18 mouse cellular contexts compared by ENCODE assay signal in genomic region chr6:55332100-55332772, GRCm38 (mm10). TPM values are rescaled to one million over a fixed set of nuclear protein-coding genes. Genes with fewer than 3 reads are reported as not detected.
DNase-seq lines count a peak whose midpoint lies in the region; ATAC-seq lines count a peak whose summit lies in the region.
"Had no signal": no experiment of that assay in that cellular context is flagged by ENCODE, and none has a peak within 500 bp of the region (broad histone marks: within the 10 kb centered on the region; RNA-seq: fewer than 3 reads in every experiment).

No protein-coding gene starts in this region.

- H3K36me3 ChIP-seq in heart, embryonic 12.5 days: no peaks in the 10 kb centered on the region
- H3K36me3 ChIP-seq in lung, embryonic 15.5 days: no peaks in the 10 kb centered on the region
- no peaks in the 10 kb centered on the region for H3K36me3 ChIP-seq in embryonic facial prominence, embryonic 10.5 days (replicated peaks)
- no peaks in the 10 kb centered on the region for H3K36me3 ChIP-seq in limb, embryonic 13.5 days

- 53% methylated on average over 5 of the region's 5 CpGs for WGBS in heart, embryonic 12.5 days
- WGBS in lung, embryonic 15.5 days: 50% methylated on average over 5 of the region's 5 CpGs
- 55% methylated on average over 5 of the region's 5 CpGs for WGBS in embryonic facial prominence, embryonic 10.5 days
- WGBS in limb, embryonic 13.5 days: 64% methylated on average over 5 of the region's 5 CpGs

- H3K27me3 ChIP-seq in heart, embryonic 12.5 days (replicated peaks): peaks cover 27% of the 10 kb centered on the region
- no peaks in the 10 kb centered on the region for H3K27me3 ChIP-seq in lung, embryonic 15.5 days
- no peaks in the 10 kb centered on the region; the same call in 1 of the 2 replicates for H3K27me3 ChIP-seq in embryonic facial prominence, embryonic 10.5 days (replicated peaks; ENCODE audit: low read depth, poor library complexity, severe bottlenecking)
- peaks cover 3% of the 10 kb centered on the region; the same call in 1 of the 2 replicates for H3K27me3 ChIP-seq in limb, embryonic 13.5 days

- ATAC-seq in heart, embryonic 12.5 days (ENCODE audit: insufficient number of reproducible peaks, low FRiP score): no peak
- ATAC-seq in lung, embryonic 15.5 days (ENCODE audit: borderline replicate concordance, extremely low read depth, low FRiP score, low TSS enrichment): no peak
- ATAC-seq in limb, embryonic 13.5 days (ENCODE audit: low FRiP score, low read depth): peak; percentile 4; the same call in 1 of the 2 replicates

- H3K27ac ChIP-seq in heart, embryonic 12.5 days (ENCODE audit: poor library complexity, severe bottlenecking): no peak overlapping the region
- H3K27ac ChIP-seq in lung, embryonic 15.5 days: 0 out of 2 replicates have a peak overlapping the region, but pooled peaks have one; percentile 3
- 0 out of 2 replicates have a peak overlapping the region, but pooled peaks have one; percentile 40 for H3K27ac ChIP-seq in embryonic facial prominence, embryonic 10.5 days (replicated peaks)
- H3K27ac ChIP-seq in limb, embryonic 13.5 days: peak overlapping the region; percentile 74; the same call in 1 of the 2 replicates
- H3K27ac ChIP-seq: layer of hippocampus, adult 2 months had no signal

- no peaks in the 10 kb centered on the region for H3K9me3 ChIP-seq in heart, embryonic 12.5 days (replicated peaks)
- no peaks in the 10 kb centered on the region for H3K9me3 ChIP-seq in lung, embryonic 15.5 days
- H3K9me3 ChIP-seq in embryonic facial prominence, embryonic 10.5 days: no peaks in the 10 kb centered on the region
- H3K9me3 ChIP-seq in limb, embryonic 13.5 days: no peaks in the 10 kb centered on the region

- peaks cover 43% of the 10 kb centered on the region for H3K4me1 ChIP-seq in heart, embryonic 12.5 days (replicated peaks)
- H3K4me1 ChIP-seq in lung, embryonic 15.5 days: peaks cover 52% of the 10 kb centered on the region
- peaks cover 53% of the 10 kb centered on the region for H3K4me1 ChIP-seq in embryonic facial prominence, embryonic 10.5 days
- H3K4me1 ChIP-seq in limb, embryonic 13.5 days: peaks cover 68% of the 10 kb centered on the region

- DNase-seq in heart, adult 11 months: peak; percentile 91
- DNase-seq in lung, postnatal 36 days: no peak
- DNase-seq in embryonic facial prominence, embryonic 10.5 days (ENCODE audit: low spot score): no peak
- DNase-seq in gastrocnemius, postnatal 10 days: no peak
- no peak for DNase-seq in embryo, embryonic 10 days (ENCODE audit: low spot score)
- DNase-seq: cerebellum, adult 11-12 months; gastrocnemius, postnatal 14 days; heart, postnatal 4 days; kidney, adult 9 months; thymus, adult 2 months had no signal

- no peak overlapping the region for H3K9ac ChIP-seq in heart, embryonic 12.5 days
- no peak overlapping the region for H3K9ac ChIP-seq in lung, embryonic 15.5 days
- no peak overlapping the region for H3K9ac ChIP-seq in limb, embryonic 13.5 days

- H3K4me3 ChIP-seq in heart, embryonic 12.5 days: no peak overlapping the region
- no peak overlapping the region for H3K4me3 ChIP-seq in lung, embryonic 15.5 days
- no peak overlapping the region for H3K4me3 ChIP-seq in embryonic facial prominence, embryonic 10.5 days
- H3K4me3 ChIP-seq in limb, embryonic 13.5 days: no peak overlapping the region
- H3K4me3 ChIP-seq: layer of hippocampus, adult 2 months had no signal

- no peak overlapping the region for H3K4me2 ChIP-seq in heart, embryonic 12.5 days
- H3K4me2 ChIP-seq in lung, embryonic 15.5 days: no peak overlapping the region
- 0 out of 2 replicates have a peak overlapping the region, but pooled peaks have one; percentile 1 for H3K4me2 ChIP-seq in limb, embryonic 13.5 days (replicated peaks)

RNA-seq across cellular contexts. Expression of gene Aqp1, which starts 4.0 kb away (rescaled TPM):
- 23.0 and 23.5 TPM in 2 replicates for polyA plus RNA-seq in heart, embryonic 12.5 days (2016; fragmentation: Nextera tagmentation; extraction: Ambion mirVana)
- 48.8 and 57.9 TPM in 2 replicates for polyA plus RNA-seq in lung, embryonic 15.5 days (2015; fragmentation: Nextera tagmentation; extraction: Ambion mirVana)
- 0.29 and 0.76 TPM in 2 replicates for polyA plus RNA-seq in embryonic facial prominence, embryonic 10.5 days (2016; fragmentation: Nextera tagmentation; extraction: Ambion mirVana)
- polyA plus RNA-seq in limb, embryonic 13.5 days (2015; fragmentation: Nextera tagmentation; extraction: Ambion mirVana): 33.9 and 36.0 TPM in 2 replicates
- 100 to 1,000 TPM; 127 to 167 TPM for total RNA-seq in gastrocnemius, postnatal 10 days (2021)

RNA-seq across cellular contexts. Expression of gene Ghrhr, which starts 43.9 kb away (rescaled TPM):
- not detected in 2 replicates for polyA plus RNA-seq in heart, embryonic 12.5 days (2016; fragmentation: Nextera tagmentation; extraction: Ambion mirVana)
- 0.09 and 0.10 TPM in 2 replicates for polyA plus RNA-seq in lung, embryonic 15.5 days (2015; fragmentation: Nextera tagmentation; extraction: Ambion mirVana)
- polyA plus RNA-seq in embryonic facial prominence, embryonic 10.5 days (2016; fragmentation: Nextera tagmentation; extraction: Ambion mirVana): not detected in 2 replicates
- not detected in 2 replicates for polyA plus RNA-seq in limb, embryonic 13.5 days (2015; fragmentation: Nextera tagmentation; extraction: Ambion mirVana)
- total RNA-seq in gastrocnemius, postnatal 10 days (2021): not detected
- total RNA-seq: adrenal gland, postnatal 4 days; common myeloid progenitor, adult 5-6 weeks; gastrocnemius, postnatal 14 days; heart, postnatal 4 days; layer of hippocampus, adult 2 months; megakaryocyte, adult 5-6 weeks had no signal
- polyA plus RNA-seq: liver, embryonic 16.5 days had no signal

Comparison
In these comparisons a context has a peak if more than half of its experiments do, and no peak if none do; other contexts are left out.
1. RNA of gene Aqp1, which starts 4.0 kb away (polyA plus RNA-seq): 48.8 to 57.9 TPM in lung, embryonic 15.5 days, 33.9 to 36.0 TPM in limb, embryonic 13.5 days and 23.0 to 23.5 TPM in heart, embryonic 12.5 days; 0.29 to 0.76 TPM in embryonic facial prominence, embryonic 10.5 days; every median in the first group is over 10 times any median in the second.